Mouse (Mus musculus): ENCODE results near the gene Hist1h4m. TPM values are rescaled to one million over a fixed set of nuclear protein-coding genes. Genes with fewer than 3 reads are reported as not detected.
"Not testable (repeated sequence)": the region's sequence is repeated elsewhere in the genome, so short reads cannot be mapped to it uniquely, and the experiment has no call there.

Hist1h4m gene
- polyA plus RNA-seq (2012; fragmentation: generic; extraction: Trizol), result not detected
- long read RNA-seq, experiment 1, partial matches to known transcripts, result 0 of 1 reads
- long read RNA-seq, experiment 1, other reads (novel, unspliced or antisense), result 0 of 1 reads
- long read RNA-seq, experiment 2, result 0 reads

- H3K27me3 ChIP-seq (ENCODE audit: control insufficient read depth, insufficient read depth, insufficient read length); H3ac ChIP-seq (ENCODE audit: control insufficient read depth, insufficient read length, low read depth); H3K79me2 ChIP-seq (ENCODE audit: control insufficient read depth, insufficient read depth); H3K36me3 ChIP-seq (ENCODE audit: control insufficient read depth, insufficient read depth); H3K4me3 ChIP-seq (ENCODE audit: insufficient read depth, poor library complexity, severe bottlenecking); H3K79me3 ChIP-seq (ENCODE audit: low read depth): not testable (repeated sequence)
Measured at GRCm38 (mm10) chr13:21811539-21811938, at the start of gene Hist1h4m. Gene Hist1h4m, plus strand, starts transcription at chr13:21811746.

- Histone ChIP-seq H3K79me2 (ENCODE audit: control insufficient read depth, insufficient read depth) (no peaks in the 10 kb centered on the region), H3K4me3 (ENCODE audit: insufficient read depth, poor library complexity, severe bottlenecking) (peak overlapping the region; percentile 43), H3K36me3 (ENCODE audit: control insufficient read depth, insufficient read depth) (no peaks in the 10 kb centered on the region), H3ac (ENCODE audit: control insufficient read depth, insufficient read length, low read depth) (peak overlapping the region; percentile 94), H3K79me3 (ENCODE audit: low read depth) (no peaks in the 10 kb centered on the region), H3K27me3 (ENCODE audit: control insufficient read depth, insufficient read depth, insufficient read length) (no peaks in the 10 kb centered on the region)
- TF ChIP-seq MYOG (IDR thresholded peaks at IDR 0.05; ENCODE audit: control insufficient read depth, extremely low read depth, insufficient read length), result no peak
- peak; percentile 20 for TF ChIP-seq USF1 (IDR thresholded peaks at IDR 0.05; ENCODE audit: low read depth)
Measured at GRCm38 (mm10) chr13:21778814-21779766, 32.5 kb upstream of the Hist1h4m start.

- Histone ChIP-seq H3K79me2 (ENCODE audit: control insufficient read depth, insufficient read depth) (no peaks in the 10 kb centered on the region), H3K79me3 (ENCODE audit: low read depth) (no peaks in the 10 kb centered on the region), H3K36me3 (ENCODE audit: control insufficient read depth, insufficient read depth) (no peaks in the 10 kb centered on the region), H3K27me3 (ENCODE audit: control insufficient read depth, insufficient read depth, insufficient read length) (no peaks in the 10 kb centered on the region), H3ac (ENCODE audit: control insufficient read depth, insufficient read length, low read depth) (peak within 1 kb of the TSS; percentile 94), H3K4me3 (ENCODE audit: insufficient read depth, poor library complexity, severe bottlenecking) (peak within 1 kb of the TSS; percentile 43)
- no peak for TF ChIP-seq USF1 (IDR thresholded peaks at IDR 0.05; ENCODE audit: low read depth)
- TF ChIP-seq MAX (IDR thresholded peaks at IDR 0.05), result no peak
- TF ChIP-seq MYOG (IDR thresholded peaks at IDR 0.05; ENCODE audit: control insufficient read depth, extremely low read depth, insufficient read length), result peak; percentile 94
Measured at GRCm38 (mm10) chr13:21779767-21780731, 31.5 kb upstream of the Hist1h4m start, which contains the start of gene Hist1h1b. Gene Hist1h1b, minus strand, starts transcription at chr13:21780625.

GRCm38 (mm10) chr13:21781021-21781555, 30.5 kb upstream of the Hist1h4m start:
- Histone ChIP-seq H3K79me2 (ENCODE audit: control insufficient read depth, insufficient read depth) (no peaks in the 10 kb centered on the region), H3K79me3 (ENCODE audit: low read depth) (no peaks in the 10 kb centered on the region), H3ac (ENCODE audit: control insufficient read depth, insufficient read length, low read depth) (no peak overlapping the region), H3K36me3 (ENCODE audit: control insufficient read depth, insufficient read depth) (no peaks in the 10 kb centered on the region), H3K4me3 (ENCODE audit: insufficient read depth, poor library complexity, severe bottlenecking) (no peak overlapping the region), H3K27me3 (ENCODE audit: control insufficient read depth, insufficient read depth, insufficient read length) (no peaks in the 10 kb centered on the region)
- TF ChIP-seq CEBPB (IDR thresholded peaks at IDR 0.05; ENCODE audit: low read depth) (no peak), FOSL1 (IDR thresholded peaks at IDR 0.05; ENCODE audit: insufficient read depth, low read length, poor library complexity, severe bottlenecking) (no peak), MAX (IDR thresholded peaks at IDR 0.05) (no peak), MYOD1 (IDR thresholded peaks at IDR 0.05; ENCODE audit: control insufficient read depth, insufficient read length, low read depth) (no peak), MYOG (IDR thresholded peaks at IDR 0.05; ENCODE audit: control insufficient read depth, extremely low read depth, insufficient read length) (no peak), CTCF (IDR thresholded peaks at IDR 0.05; ENCODE audit: control insufficient read depth, insufficient read depth, insufficient read length) (no peak), USF1 (IDR thresholded peaks at IDR 0.05; ENCODE audit: low read depth) (no peak)

GRCm38 (mm10) chr13:21781639-21782038, 29.9 kb upstream of the Hist1h4m start:
- Histone ChIP-seq H3K4me3 (ENCODE audit: insufficient read depth, poor library complexity, severe bottlenecking) (no peak overlapping the region), H3K79me3 (ENCODE audit: low read depth) (no peaks in the 10 kb centered on the region), H3ac (ENCODE audit: control insufficient read depth, insufficient read length, low read depth) (no peak overlapping the region), H3K36me3 (ENCODE audit: control insufficient read depth, insufficient read depth) (no peaks in the 10 kb centered on the region), H3K27me3 (ENCODE audit: control insufficient read depth, insufficient read depth, insufficient read length) (no peaks in the 10 kb centered on the region), H3K79me2 (ENCODE audit: control insufficient read depth, insufficient read depth) (no peaks in the 10 kb centered on the region)
- TF ChIP-seq USF1 (IDR thresholded peaks at IDR 0.05; ENCODE audit: low read depth), result no peak
